ENCODE assay signal across 13 mouse cellular contexts in genomic region chr7:79249581-79249980, GRCm38 (mm10).
"Had no signal": no experiment of that assay in that cellular context is flagged by ENCODE, and none has a peak within 500 bp of the region (broad histone marks: within the 10 kb centered on the region; RNA-seq: fewer than 3 reads in every experiment).

No protein-coding gene starts in this region.

- H3K36me3 ChIP-seq: limb, embryonic 13.5 days; midbrain, embryonic 10.5 days had no signal

- DNase-seq: kidney, adult 9 months; kidney, postnatal 36 days; left cerebral cortex, postnatal 4 days; lung, adult 18-20 months; lung, postnatal 36 days; midbrain, embryonic 14.5 days; right cerebral cortex, adult 18-20 months had no signal

- ATAC-seq: intestine, postnatal 0 days had no signal

- H3K9me3 ChIP-seq: limb, embryonic 13.5 days; midbrain, embryonic 10.5 days had no signal

- H3K27me3 ChIP-seq: limb, embryonic 13.5 days had no signal

- H3K27ac ChIP-seq: kidney, postnatal 0 days; layer of hippocampus, adult 2 months; limb, embryonic 13.5 days; liver, embryonic 14.5 days; midbrain, embryonic 10.5 days had no signal

- H3K4me3 ChIP-seq: layer of hippocampus, adult 2 months; limb, embryonic 13.5 days; midbrain, embryonic 10.5 days had no signal
